Mouse (Mus musculus) hindbrain, embryonic 12.5 days (tissue): ENCODE data around the gene Shisa6. TPM values are rescaled to one million over a fixed set of nuclear protein-coding genes. Genes with fewer than 3 reads are reported as not detected.
"Not testable (repeated sequence)": the region's sequence is repeated elsewhere in the genome, so short reads cannot be mapped to it uniquely, and the experiment has no call there.

Experiments used
- ATAC-seq: fragments of 200-750 bp; cut with Nextera tagmentation; 2 replicates; pipeline ENCODE4 v1.8.0; 2017; ENCODE audit warnings: moderate TSS enrichment; ENCODE audit not compliant: low FRiP score
- H3K27ac ChIP-seq: fragments of 300-500 bp; sonication (generic); 2 replicates; pipeline ENCODE4 v1.5.1; 2016; ENCODE audit warnings: mild to moderate bottlenecking
- H3K27me3 ChIP-seq: fragments of 300-500 bp; sonication (generic); 2 replicates; pipeline ENCODE4 v1.6.1; 2016; ENCODE audit warnings: mild to moderate bottlenecking
- H3K36me3 ChIP-seq: fragments of 300-500 bp; sonication (generic); 2 replicates; pipeline ENCODE4 v1.6.1; 2016; ENCODE audit warnings: mild to moderate bottlenecking
- H3K4me1 ChIP-seq: fragments of 300-500 bp; sonication (generic); 2 replicates; pipeline ENCODE4 v1.6.1; 2016
- H3K4me2 ChIP-seq: fragments of 300-500 bp; sonication (generic); replicated peaks from 2 replicates; pipeline ENCODE4 v1.6.1; 2016; ENCODE audit warnings: mild to moderate bottlenecking
- H3K4me3 ChIP-seq: fragments of 300-500 bp; sonication (generic); 2 replicates; pipeline ENCODE4 v1.5.1; 2016; ENCODE audit warnings: mild to moderate bottlenecking
- H3K9ac ChIP-seq: fragments of 300-500 bp; sonication (generic); 2 replicates; pipeline ENCODE4 v1.6.1; 2016; ENCODE audit warnings: mild to moderate bottlenecking, moderate library complexity
- H3K9me3 ChIP-seq: fragments of 300-500 bp; sonication (generic); replicated peaks from 2 replicates; pipeline ENCODE4 v1.6.1; 2016; ENCODE audit warnings: mild to moderate bottlenecking
- WGBS: fragments of 180-500 bp; shearing (Covaris S2); methylation state at CpG from one replicate; pipeline ENCODE4 v1.1.7; 2016; 5-methylcytosine and 5-hydroxymethylcytosine counted together
- polyA plus RNA-seq: library from polyadenylated mRNA; unstranded; fragments of >200 nt; fragmentation: Nextera tagmentation; extraction: Ambion mirVana; gene quantifications from 2 replicates; pipeline ENCODE4 v1.2.1, GENCODE M21; 2016

Gene Shisa6
- polyA plus RNA-seq, 1 experiment from 2014 or later, result 2.7 TPM

DNA sequence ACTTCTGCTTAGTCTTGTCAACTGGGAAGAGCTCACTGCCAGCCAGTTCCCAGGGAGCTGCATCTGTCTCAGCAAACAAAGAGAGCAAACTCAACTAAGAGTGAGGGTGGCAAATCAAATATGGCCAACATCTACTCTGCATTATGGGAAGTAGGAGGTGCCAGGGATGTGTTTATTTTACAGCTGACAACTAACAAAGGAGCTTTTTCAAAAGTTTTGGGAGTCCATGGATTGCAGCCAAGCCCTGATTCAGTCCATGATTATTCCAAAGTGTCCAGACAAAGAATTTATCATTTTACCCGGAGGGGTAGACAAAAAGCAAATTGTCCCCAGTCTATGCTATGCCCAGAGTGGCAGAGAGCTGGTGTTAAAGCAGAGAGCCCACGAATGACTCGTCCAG lies 107.5 kb downstream of the Shisa6 start:
- Histone ChIP-seq H3K27ac (no peak overlapping the region), H3K36me3 (no peaks in the 10 kb centered on the region), H3K4me1 (peaks cover 3% of the 10 kb centered on the region; the same call in 1 of the 2 replicates), H3K9ac (no peak overlapping the region), H3K4me2 (no peak overlapping the region), H3K27me3 (no peaks in the 10 kb centered on the region), H3K9me3 (no peaks in the 10 kb centered on the region), H3K4me3 (no peak overlapping the region)
- no peak for ATAC-seq
- 72% methylated on average over 3 of the region's 3 CpGs for whole genome bisulfite sequencing

DNA sequence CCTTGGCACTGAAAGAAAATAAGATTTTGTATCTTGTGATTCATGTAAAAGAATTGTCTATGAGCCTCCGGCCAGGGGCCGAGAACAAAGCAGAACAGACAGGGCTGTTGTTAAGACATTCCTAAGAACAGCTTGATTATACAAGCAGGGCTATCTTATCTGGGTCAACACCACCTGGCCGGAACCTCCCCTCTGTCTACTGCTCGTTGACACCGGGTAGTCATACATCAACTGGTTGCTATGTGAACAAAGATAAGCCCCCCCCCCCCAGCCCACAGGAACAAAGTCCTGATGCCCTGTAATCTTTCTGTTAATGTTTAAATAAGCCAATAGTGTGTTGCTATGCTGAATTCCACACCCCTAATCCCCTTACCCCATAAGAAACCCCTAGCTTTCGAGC lies 117.0 kb downstream of the Shisa6 start:
- H3K27ac ChIP-seq, H3K9me3 ChIP-seq, H3K4me1 ChIP-seq, ATAC-seq, H3K9ac ChIP-seq, H3K4me2 ChIP-seq, H3K36me3 ChIP-seq, H3K27me3 ChIP-seq, H3K4me3 ChIP-seq: not testable (repeated sequence)
- WGBS, result 88% methylated on average over 6 of the region's 6 CpGs

DNA sequence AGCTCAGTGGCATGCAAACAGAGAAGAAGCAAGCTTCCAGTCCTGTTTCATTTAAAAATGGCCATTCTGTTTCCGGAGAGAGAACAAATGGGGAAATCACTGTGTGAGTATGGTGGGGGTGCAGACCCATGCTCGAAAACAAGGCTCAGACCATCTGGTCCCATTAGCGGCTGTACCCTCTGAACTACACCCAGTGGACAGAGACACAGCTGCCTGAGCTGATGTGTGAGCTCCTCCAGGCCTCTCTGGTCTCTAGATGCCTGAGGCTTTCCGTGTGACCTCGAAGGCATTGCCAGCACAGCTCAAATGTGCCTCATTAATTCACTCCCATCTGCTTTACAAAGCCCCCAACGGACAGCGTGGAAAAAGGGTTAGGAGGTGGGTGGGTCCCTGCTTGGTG lies 125.7 kb downstream of the Shisa6 start:
- Histone ChIP-seq H3K4me2 (no peak overlapping the region), H3K4me1 (no peaks in the 10 kb centered on the region), H3K27me3 (no peaks in the 10 kb centered on the region; the same call in 1 of the 2 replicates), H3K4me3 (no peak overlapping the region), H3K36me3 (no peaks in the 10 kb centered on the region), H3K27ac (no peak overlapping the region), H3K9ac (no peak overlapping the region), H3K9me3 (no peaks in the 10 kb centered on the region)
- WGBS, result 59% methylated on average over 7 of the region's 7 CpGs
- peak; percentile 63; the same call in 1 of the 2 replicates for ATAC-seq

DNA sequence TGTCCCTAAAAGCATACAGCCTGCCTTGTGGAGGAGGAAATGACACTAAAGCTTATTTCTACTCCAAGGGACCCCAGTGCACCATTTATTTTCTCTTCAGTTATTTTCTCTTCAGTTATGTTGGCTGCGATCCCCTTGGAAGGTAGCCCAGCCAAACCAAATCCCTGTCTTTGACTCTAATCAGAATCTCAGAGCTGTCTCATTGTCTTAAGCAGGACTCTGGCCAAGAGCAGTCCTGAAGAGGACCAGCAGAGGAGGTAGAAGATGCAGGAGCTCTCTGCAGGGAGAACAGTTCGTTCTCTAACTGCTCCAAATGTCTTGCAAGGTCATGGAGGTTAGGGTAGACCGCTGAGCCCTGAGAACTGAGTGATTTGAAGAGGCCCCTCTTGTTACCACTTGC lies 138.2 kb downstream of the Shisa6 start:
- Histone ChIP-seq H3K9me3 (no peaks in the 10 kb centered on the region), H3K4me3 (no peak overlapping the region), H3K4me2 (no peak overlapping the region), H3K27me3 (no peaks in the 10 kb centered on the region), H3K4me1 (no peaks in the 10 kb centered on the region), H3K9ac (no peak overlapping the region), H3K27ac (no peak overlapping the region), H3K36me3 (no peaks in the 10 kb centered on the region)
- ATAC-seq, result no peak
- WGBS, result 80% methylated on average over 3 of the region's 3 CpGs

DNA sequence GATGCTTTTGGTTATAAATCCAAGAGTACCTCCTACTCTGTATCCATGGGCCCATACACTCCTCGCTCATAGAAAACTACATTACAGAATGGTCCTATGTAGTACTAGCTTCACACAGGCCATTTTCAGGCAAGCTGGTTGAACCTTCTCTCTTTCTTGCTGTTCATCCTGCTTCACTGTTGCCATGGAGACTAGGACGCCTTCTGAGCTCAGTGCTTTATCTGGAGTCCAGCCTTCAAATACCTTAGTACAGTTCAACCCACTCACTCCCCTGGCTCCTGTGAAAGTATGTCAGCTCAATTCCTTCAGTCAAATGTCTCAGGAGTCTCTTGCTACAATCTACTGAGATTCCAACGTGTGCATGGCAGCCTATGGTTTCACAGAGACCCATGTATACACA lies 154.0 kb downstream of the Shisa6 start:
- Histone ChIP-seq H3K36me3 (no peaks in the 10 kb centered on the region), H3K4me3 (no peak overlapping the region), H3K9ac (no peak overlapping the region), H3K9me3 (no peaks in the 10 kb centered on the region), H3K4me2 (no peak overlapping the region), H3K4me1 (no peaks in the 10 kb centered on the region), H3K27me3 (no peaks in the 10 kb centered on the region), H3K27ac (no peak overlapping the region)
- 74% methylated on average over 3 of the region's 3 CpGs for WGBS
- ATAC-seq, result no peak

DNA sequence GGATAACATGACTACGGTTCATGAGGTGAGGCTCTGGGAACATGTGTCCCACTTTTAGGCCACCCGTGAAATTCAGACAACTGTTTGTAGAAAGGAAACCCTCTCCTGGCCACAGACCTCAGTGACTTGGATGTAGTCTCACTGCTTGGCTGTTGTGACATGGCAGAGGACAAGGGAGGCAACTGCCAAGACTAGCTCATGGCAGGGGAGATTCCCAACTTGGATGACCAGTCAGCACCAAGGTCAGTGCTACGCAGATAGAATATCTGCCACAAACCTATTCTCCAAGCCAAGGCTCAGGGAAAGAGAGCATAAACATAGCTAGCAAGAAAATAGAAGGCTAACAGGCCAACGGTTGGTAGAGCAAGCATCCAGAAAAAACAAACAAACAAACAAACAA lies 156.0 kb downstream of the Shisa6 start:
- 83% methylated on average over 4 of the region's 4 CpGs for WGBS
- no peak overlapping the region for H3K9ac ChIP-seq
- no peak overlapping the region for H3K4me2 ChIP-seq
- H3K36me3 ChIP-seq, result no peaks in the 10 kb centered on the region
- no peak overlapping the region for H3K27ac ChIP-seq
- no peaks in the 10 kb centered on the region for H3K27me3 ChIP-seq
- H3K9me3 ChIP-seq, result no peaks in the 10 kb centered on the region
- no peak for ATAC-seq
- no peaks in the 10 kb centered on the region for H3K4me1 ChIP-seq
- H3K4me3 ChIP-seq, result no peak overlapping the region

DNA sequence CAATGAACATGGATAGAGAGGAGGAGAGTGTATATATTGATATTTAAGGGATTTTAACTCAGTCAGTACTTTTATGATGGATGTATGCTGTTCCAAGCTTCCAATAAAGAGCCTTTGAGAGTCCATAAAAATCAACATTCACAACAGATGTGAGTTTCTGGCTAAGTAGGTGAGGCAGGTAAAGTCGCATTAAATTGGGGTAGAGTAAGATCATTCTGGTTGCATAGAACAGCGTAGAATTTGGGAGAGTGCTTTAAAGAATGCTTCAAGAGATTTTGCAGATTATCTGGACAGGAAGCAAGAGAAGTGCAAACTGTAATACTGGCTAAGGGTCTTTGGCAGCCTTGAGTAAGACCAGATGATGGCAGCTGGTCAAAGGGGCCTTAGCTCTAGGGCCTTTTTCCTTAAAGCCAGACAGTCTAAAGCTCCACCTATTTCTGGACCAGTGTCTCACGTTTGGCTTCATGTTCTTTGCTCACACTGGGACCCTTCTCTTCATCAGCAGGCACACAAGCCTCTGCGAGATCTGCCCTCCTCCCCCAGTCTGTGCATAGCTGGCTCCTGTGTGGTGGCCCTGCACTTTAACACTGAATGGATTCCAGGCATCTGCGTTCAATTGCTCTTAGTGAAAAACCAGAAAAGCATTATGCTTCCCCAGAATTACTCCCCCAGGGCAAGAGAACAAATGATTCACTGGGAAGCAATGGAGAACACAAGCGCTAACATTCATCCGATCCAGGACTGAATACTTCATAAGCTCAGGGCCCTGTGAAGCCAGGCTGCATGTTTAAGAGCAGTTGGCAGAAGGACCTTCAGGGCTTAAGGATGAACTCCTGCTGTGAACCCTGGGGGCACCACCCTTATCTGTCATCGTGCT lies 158.7 kb downstream of the Shisa6 start:
- Histone ChIP-seq H3K9me3 (no peaks in the 10 kb centered on the region), H3K4me1 (no peaks in the 10 kb centered on the region), H3K36me3 (no peaks in the 10 kb centered on the region), H3K4me2 (no peak overlapping the region), H3K27me3 (no peaks in the 10 kb centered on the region), H3K27ac (no peak overlapping the region), H3K4me3 (no peak overlapping the region), H3K9ac (no peak overlapping the region)
- ATAC-seq, result no peak
- 61% methylated on average over 8 of the region's 8 CpGs for WGBS

DNA sequence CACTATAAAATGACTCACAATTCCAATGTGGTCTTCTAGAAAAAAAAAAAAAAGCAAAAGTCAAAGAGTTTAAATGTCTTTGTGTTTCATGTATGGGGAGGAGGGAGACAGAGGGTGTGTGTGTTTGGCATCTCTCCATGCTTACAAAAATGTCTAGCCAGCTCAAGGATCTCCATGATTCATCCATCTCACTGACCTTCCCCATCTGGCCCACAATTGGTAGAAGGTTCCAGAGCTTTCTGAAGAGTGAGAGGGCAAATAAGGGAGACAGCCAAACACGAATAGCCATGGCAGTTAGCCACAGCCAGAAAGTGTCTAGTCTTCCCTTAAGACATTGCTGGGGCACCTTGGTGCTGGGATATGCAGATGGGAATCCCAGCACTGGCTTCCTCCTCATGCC lies 166.0 kb downstream of the Shisa6 start:
- H3K9ac ChIP-seq, result no peak overlapping the region
- WGBS, result 86% methylated on average over 1 of the region's 1 CpGs
- ATAC-seq, result no peak
- no peak overlapping the region for H3K27ac ChIP-seq
- H3K9me3 ChIP-seq, result no peaks in the 10 kb centered on the region
- no peaks in the 10 kb centered on the region for H3K4me1 ChIP-seq
- H3K36me3 ChIP-seq, result no peaks in the 10 kb centered on the region
- H3K27me3 ChIP-seq, result no peaks in the 10 kb centered on the region
- no peak overlapping the region for H3K4me3 ChIP-seq
- no peak overlapping the region for H3K4me2 ChIP-seq

DNA sequence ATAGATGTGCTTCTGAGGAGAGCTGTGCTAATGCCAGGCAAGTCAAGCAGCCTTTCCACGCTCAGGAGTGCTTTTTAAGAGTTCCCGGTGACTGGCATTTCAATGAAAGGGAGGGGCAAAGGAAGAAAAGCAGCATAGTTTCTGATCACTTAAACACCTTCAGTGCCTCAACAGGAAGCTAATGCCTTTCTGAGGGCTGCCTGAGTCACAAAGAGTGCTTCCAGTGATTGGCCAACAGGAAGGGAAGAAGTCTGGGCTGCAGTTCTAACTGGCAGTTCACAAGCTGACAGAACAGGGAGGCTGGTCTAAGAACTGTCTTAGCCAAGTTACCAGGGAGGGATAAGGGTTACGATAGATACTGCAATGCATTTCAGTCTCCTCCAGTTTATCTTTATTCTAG lies 180.9 kb downstream of the Shisa6 start:
- H3K4me2 ChIP-seq, result no peak overlapping the region
- H3K4me3 ChIP-seq, result no peak overlapping the region
- no peaks in the 10 kb centered on the region for H3K27me3 ChIP-seq
- no peaks in the 10 kb centered on the region for H3K36me3 ChIP-seq
- H3K4me1 ChIP-seq, result no peaks in the 10 kb centered on the region
- ATAC-seq, result no peak
- H3K9ac ChIP-seq, result no peak overlapping the region
- WGBS, result 72% methylated on average over 3 of the region's 3 CpGs
- H3K9me3 ChIP-seq, result no peaks in the 10 kb centered on the region
- no peak overlapping the region for H3K27ac ChIP-seq

DNA sequence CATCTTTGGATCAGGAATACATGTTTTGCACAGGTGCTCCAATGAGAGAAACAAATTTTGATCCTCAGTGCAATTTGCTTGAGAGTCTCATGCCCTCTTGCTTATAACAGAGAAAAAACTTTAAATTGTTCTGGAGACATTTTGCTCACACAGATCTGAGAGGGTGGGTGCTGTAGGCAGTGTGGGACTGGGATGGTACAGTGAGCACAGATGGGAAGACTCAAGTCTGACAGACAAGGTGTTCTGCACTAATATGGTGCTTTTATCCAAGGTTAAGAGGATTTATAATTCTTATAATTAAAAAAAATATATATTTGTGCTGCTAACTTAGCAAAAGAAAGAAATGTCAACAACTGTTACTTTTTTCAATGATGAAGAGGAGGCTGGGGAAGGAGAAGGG lies 189.5 kb downstream of the Shisa6 start:
- H3K27me3 ChIP-seq, result no peaks in the 10 kb centered on the region
- no peak overlapping the region for H3K9ac ChIP-seq
- no peak for ATAC-seq
- H3K36me3 ChIP-seq, result no peaks in the 10 kb centered on the region
- H3K27ac ChIP-seq, result no peak overlapping the region
- H3K4me1 ChIP-seq, result no peaks in the 10 kb centered on the region
- H3K4me3 ChIP-seq, result no peak overlapping the region
- no peak overlapping the region for H3K4me2 ChIP-seq
- H3K9me3 ChIP-seq, result no peaks in the 10 kb centered on the region

DNA sequence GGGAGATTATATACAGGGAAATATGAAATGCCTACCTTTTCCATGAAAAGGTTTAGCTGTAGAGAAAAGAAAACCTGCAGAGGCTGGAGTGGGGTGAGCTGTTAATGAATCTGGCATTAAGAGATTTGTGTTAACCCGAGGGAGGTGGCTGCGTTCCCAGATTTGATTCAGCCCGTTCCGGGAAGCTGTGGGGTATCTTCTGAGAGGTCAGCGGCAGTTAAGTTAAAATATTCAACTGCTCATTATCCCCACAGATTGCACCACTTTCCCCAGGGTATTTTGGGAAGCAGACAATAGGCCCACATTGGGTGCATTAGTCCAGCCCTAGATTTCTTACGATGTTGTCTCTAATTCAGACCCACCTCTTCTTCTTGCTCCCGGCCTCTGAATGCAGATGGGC lies 213.0 kb downstream of the Shisa6 start:
- H3K9ac ChIP-seq, result no peak overlapping the region
- WGBS, result 80% methylated on average over 7 of the region's 7 CpGs
- H3K27me3 ChIP-seq, result no peaks in the 10 kb centered on the region
- no peaks in the 10 kb centered on the region for H3K36me3 ChIP-seq
- ATAC-seq, result no peak
- no peaks in the 10 kb centered on the region for H3K9me3 ChIP-seq
- H3K4me2 ChIP-seq, result no peak overlapping the region
- no peak overlapping the region for H3K27ac ChIP-seq
- no peak overlapping the region for H3K4me3 ChIP-seq
- no peaks in the 10 kb centered on the region for H3K4me1 ChIP-seq

DNA sequence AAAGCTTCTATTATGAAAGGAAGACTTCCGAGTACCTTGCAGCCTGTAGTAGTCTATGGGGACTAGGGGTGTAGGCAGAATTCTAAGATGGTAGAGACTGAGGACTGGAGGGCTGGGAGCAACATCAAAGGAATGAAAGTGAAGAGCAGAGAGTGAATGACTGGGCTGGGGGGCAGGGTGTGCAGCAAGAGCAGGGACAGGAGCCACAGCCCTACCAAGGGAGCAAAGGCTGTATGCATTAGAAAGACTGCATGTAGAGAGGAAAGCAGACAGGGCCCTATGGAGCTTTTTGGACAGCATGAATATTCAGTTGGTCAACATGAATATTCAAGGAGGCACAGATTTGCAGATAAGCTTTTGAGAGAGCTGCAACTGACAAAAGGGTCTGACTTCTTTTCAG lies 221.4 kb downstream of the Shisa6 start:
- no peaks in the 10 kb centered on the region for H3K9me3 ChIP-seq
- peaks cover 6% of the 10 kb centered on the region; the same call in 1 of the 2 replicates for H3K4me1 ChIP-seq
- H3K9ac ChIP-seq, result no peak overlapping the region
- no peak overlapping the region for H3K4me3 ChIP-seq
- no peaks in the 10 kb centered on the region for H3K36me3 ChIP-seq
- 45% methylated on average over 1 of the region's 1 CpGs for WGBS
- no peak overlapping the region for H3K4me2 ChIP-seq
- no peaks in the 10 kb centered on the region for H3K27me3 ChIP-seq
- ATAC-seq, result 0 out of 2 replicates have a peak, but pooled peaks have one; percentile 46
- H3K27ac ChIP-seq, result no peak overlapping the region

DNA sequence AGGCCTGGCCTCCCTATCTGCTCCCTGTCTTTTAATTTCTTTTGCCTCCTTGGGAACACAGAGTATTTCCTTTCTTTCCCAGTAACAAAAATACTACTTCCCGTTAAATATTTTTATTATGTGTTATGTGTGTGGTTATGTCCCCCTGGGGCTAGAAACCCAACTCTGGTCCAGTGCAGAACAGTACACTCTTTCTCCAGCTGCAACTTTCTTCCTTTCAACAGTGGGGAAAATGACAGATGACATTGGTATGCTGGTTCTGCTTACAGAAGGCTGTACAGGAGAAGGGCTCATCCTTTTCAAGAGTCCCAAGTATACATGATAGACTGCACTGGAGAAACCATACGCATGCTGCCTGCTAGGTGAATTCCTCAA lies 251.1 kb downstream of the Shisa6 start:
- Histone ChIP-seq H3K9me3 (no peaks in the 10 kb centered on the region), H3K4me2 (no peak overlapping the region), H3K4me1 (peaks cover 13% of the 10 kb centered on the region), H3K27ac (no peak overlapping the region), H3K27me3 (no peaks in the 10 kb centered on the region), H3K36me3 (no peaks in the 10 kb centered on the region), H3K9ac (no peak overlapping the region), H3K4me3 (no peak overlapping the region)
- WGBS, result 79% methylated on average over 2 of the region's 2 CpGs
- no peak for ATAC-seq
